Mouse (Mus musculus) olfactory bulb, adult 2 months (tissue): ENCODE measurements around the gene Ciao2a.

Source experiments
- CTCF ChIP-seq: fragments of 200-500 bp; IDR thresholded peaks from 2 replicates; pipeline ENCODE4 v1.5.1; 2012; ENCODE audit warnings: low read depth, mild to moderate bottlenecking, low read length, moderate library complexity; ENCODE audit not compliant: insufficient read depth
- POLR2A ChIP-seq: fragments of 200-500 bp; IDR thresholded peaks from 2 replicates; pipeline ENCODE4 v1.6.1; 2012; ENCODE audit warnings: mild to moderate bottlenecking, low read depth, low read length, moderate library complexity; ENCODE audit not compliant: insufficient read depth

DNA sequence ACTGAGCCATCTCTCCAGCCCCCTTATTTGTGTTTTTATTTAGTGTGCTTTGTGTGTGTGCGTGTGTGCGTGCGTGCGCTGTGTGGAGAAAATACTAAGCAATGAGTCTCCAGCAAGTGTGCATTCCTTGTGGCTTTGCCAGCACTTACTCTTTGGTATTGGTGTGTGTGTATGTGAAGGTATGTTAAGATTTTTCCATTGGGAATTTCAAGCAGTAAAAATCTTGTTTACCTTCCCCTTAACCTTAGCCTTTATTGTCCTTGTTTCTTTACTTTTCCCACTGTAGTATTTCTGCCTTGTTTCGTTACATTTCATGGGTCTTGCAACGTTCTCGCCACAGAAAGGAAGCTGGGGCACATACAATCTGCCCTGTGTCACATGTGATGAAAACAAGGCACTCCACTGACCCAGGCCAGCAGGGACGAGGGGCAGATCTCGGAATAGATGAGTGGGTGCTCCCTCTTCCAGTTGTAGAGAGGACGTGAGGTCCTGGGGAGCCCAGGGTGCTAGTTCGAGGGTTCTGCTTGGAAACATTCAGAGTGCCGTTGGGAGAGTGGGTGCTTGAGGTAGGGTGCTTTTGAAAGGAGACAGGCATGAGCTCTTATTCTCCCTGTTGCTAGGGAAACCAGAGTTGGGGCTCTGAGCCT, 45.0 kb downstream of the Ciao2a start:
- no peak for TF ChIP-seq POLR2A
- no peak for TF ChIP-seq CTCF
